Mouse (Mus musculus) gastrocnemius, postnatal 4 days (tissue): Measurements from ENCODE around the gene Bhlhe40. TPM values are rescaled to one million over a fixed set of nuclear protein-coding genes. Genes with fewer than 3 reads are reported as not detected.

ENCODE experiments used
- DNase-seq, 2 experiments: peaks; one replicate each; pipeline ENCODE4 v3.0.0; 2021 to 2022; ENCODE audit warnings: low spot score in 2 of 2, mixed read lengths in 2 of 2
- total RNA-seq, 2 experiments: library from RNA; stranded (reverse); gene quantifications; 2 replicates each; pipeline ENCODE4 v1.2.3; 2021

The Bhlhe40 gene
- total RNA-seq, 2 experiments from 2014 or later: 58.2 to 82.9 TPM

DNA sequence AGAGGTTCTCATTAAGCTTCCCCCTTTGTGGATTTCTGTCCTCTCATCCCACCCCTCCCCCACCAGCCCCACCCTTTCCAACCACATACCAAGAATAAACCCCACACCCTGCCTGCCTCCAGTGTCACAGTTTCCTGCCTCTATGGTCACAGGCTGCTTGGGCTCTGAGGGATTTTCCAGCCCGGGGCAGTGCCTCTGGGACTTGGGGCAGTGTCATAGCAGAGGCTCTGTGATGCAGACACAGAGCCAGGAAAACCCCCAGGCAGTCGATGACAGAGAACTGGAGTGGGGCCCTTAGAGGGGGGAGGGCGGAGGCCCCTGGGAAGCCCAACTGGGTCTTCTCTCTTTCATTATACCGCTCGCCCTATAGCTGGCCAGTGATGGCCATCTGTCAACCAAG is 27.9 kb downstream of the Bhlhe40 start:
- DNase-seq: no peak

DNA sequence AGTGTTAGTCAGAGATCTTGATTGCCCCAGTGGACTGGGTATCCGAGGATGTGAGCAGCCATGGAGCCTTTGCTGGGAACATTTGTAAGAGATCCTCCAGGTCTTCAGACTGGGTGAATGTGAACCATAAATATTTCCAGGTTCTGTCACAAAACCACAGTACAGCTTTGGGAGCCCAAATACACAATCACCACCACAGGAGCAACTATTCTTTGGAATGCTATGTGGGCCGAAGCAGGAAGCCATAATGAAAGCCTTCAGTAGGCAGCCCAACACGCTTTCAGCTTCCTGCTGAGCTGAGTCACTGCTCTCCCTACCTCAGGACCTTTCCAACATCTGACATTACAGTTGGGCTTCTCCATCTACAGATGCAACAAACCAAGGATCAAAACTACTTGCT is 32.6 kb downstream of the Bhlhe40 start:
- DNase-seq: no peak

DNA sequence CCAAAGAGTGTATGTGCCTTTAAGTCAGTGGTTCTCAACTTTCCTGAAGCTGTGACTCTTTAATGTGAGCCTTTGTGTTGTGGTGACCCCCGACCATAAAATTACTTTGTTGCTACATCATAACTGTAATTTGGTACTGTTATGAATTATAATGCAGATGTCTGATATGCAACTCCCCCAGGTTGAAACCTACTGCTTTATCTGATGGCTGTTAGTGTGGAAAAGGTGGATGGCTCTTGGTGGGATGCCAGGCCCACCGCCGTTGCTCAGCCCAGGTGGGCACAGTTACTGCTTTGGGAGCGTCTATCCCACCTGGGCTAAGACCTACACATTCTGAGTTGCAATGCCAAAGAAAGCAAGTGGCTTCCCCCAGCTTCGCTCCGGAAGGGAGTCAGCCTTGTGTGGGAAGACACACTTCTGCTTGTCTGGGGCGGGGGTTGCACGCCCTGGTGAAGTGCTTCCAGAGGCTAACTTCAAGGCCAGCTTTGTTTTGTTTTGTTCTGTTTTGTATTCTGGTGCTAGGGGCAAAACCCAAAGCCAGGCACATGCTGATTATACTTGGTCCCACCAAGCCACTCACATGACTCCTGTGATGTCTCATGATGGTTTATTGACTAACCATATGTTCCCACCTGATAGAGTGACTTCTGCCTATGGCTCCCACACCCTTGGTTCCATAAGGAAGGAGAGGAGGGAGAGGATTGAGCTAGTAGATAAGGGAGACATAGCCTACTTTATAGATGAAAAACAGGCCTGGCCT is 34.7 kb downstream of the Bhlhe40 start:
- no peak for DNase-seq

DNA sequence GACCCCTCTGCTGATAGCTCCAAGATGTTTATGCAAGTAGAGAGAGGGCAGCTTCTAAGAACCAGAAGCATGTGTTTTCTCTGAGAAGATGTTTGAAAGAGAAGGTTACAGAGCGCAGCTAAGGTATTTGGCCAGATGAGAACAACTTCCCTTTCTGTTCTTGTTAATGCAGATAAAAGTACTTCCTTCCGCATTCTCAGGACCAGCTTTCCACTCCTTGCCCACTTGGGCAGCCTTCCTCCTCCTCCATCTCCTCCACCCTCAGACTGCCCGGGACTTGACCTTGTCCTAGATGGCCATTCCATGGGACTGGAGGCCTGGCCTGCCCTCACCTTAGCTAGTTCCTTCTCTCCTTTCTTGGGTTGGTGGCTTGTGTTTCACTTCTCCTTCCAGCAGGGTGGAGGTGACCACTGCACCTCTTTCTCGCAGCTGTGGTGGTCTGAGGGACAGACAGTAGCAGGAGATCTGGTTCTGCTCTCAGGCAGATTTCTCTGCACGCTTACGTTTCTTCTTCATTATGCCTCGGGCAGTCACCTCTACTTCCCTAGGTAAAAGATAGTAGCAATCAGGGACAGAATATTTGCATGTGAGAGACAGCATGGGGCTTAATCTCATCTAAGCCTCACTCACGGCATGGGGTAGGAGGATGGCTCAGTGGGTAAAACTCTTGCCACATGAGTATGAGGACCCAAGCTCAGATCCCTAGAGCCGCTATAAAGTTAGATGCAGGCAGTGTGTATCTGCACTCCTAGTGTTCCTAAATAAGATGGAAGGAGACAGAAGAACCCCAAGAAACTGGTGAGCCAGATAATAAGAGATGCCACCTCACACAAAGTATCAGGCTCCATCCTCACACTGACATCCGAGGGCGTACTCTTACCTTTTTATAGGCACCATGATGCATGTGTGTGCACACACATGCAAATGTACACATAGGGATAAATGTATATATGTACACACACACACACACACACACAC is 35.7 kb downstream of the Bhlhe40 start:
- no peak for DNase-seq

DNA sequence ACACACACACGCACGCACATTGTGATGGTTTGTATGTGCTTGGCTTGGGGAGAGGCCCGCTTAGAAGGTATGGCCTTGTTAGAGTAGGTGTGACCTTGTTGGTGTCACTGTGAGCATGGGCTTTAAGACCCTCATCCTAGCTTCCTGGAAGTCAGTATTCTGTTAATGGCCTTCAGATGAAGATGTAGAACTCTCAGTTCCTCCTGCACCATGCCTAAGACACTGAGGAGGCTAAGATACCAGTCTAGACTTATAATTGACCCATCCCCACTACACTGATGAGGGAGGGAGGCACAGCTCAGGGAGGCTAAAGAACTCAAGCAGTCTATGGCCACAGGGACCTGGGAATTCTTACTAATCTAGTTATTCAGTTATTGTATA is 36.4 kb downstream of the Bhlhe40 start:
- no peak for DNase-seq

DNA sequence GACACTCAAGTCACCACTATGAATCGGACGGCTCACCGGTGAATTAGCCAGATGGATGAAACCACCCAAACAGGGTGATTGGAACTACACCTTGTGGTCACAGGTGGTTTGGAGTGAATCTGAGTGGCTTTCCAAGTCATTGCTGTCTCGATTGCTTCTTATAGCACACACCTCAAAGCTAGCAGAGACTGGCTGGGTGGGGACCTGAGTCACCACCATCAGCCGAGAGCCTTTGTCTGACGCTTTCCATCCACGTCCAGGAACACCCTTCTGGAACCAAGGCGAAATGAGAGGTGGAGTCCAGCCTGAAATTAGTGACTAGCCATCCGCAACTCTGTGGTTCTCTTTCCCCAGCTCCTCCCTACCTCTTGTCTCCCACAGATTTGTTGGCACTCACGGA is 36.9 kb downstream of the Bhlhe40 start:
- DNase-seq: no peak

DNA sequence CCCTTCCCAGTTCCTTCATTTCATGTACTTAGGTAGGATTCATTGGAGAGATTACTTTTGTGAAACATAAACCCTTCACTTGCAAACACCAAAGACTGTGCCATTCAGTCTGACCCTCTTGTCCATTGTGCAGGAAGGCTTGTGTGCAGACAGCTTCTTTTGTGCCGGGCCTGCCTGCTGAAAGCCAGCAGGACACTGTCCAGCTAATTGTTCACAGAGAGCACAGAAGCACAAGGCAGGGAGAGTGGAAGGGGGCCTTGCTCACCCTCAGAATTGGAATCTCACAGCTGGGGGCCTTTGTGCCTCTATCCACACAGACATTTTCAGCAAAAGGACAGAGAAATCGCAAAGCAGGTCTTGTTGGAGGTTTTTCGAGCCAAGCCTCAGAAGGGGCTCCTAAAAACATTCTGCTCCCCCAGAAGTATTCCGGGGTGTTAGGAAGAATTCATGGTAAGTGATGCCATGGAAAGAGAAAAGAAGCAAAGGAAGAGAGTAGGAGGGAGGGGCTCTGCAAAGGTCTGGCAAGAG is 38.0 kb downstream of the Bhlhe40 start:
- DNase-seq: no peak

DNA sequence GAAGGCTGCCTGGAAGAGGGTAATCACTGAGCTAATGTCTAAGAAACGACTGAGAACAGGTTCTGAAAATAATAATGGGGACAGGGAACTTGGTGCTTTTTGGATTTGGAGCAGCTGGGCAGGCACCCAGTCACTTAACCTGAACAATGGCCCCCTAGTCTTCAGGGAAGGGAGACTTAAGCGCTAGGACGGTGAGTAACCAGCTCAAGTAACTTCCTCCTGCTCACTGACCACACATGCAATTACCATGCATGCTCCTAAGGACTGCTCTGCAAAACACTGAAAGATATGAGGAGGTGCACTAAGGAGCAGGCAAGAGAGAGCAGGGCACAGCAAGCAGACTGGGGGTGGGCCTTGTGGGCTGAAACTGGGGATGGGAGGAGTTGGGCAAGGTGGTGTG is 39.2 kb downstream of the Bhlhe40 start:
- DNase-seq: no peak

DNA sequence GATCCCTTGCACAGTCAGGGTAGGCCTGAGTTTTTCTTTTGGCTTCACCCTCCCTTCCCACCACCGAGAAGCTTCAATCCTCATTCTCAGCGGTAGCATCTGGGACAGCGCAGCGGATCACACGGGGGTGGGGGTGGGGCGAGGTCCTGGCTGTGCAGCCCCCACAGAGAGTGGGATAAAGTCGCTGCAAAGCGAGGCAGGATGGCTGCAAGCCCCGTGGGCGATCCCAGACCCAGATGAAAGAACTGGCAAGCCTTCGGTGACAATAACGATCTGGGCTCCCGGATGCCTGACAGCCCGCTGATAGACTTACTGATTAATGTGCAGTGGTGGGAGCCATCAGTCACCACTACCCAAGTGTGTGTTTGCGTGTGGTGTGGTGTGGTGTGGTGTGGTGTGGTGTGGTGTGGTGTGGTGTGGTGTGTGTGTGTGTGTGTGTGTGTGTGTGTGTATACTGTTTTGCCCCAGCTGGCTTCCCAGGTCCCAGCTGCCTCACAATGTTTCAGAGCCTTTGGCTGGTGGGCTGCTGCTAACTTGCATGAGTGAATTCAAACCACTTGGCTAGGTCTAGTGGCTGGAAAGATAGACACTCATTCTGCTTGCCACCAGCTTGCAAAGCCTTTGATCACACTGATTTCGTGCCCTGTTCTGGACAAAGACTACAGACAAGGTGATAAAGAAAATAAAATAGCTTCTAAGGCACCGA is 40.4 kb downstream of the Bhlhe40 start:
- DNase-seq: no peak

DNA sequence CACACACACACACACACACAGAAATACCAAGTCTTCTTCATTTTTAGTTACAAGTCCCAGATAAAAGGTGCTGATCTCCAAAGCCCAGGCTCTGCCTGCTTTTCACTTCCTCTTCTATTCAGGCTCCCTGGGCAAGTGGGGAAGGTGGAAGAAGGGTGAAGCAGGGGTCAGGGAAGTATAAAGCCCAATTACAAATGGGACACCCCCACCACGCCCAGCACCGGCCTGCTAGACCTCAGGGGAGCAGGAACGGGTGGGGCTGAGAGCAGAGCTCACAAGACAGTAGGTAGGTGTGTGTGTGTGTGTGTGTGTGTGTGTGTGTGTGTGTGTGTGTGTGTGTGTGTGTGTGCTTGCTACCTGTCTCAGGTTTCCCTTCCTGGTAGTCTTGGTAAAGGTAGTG is 42.2 kb downstream of the Bhlhe40 start:
- DNase-seq: no peak

DNA sequence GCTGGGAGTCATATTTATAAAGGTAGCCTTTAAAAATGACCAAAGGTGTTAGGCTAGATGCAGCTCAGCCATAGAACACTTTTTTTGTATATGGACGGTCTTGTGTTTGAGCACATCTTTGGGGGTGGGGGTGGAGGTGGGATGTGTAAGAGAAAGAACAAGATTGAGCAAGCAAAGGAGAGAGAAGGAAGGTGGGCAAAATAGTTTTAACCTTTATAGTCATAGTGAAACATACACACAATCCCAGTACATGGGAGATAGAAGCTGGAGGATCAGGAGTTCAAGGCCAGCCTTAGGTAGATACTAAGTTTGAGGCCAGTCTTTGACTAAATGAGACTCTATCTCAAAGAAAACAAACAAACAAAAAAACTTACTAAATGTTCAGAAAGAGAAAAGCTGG is 42.7 kb downstream of the Bhlhe40 start:
- no peak for DNase-seq

DNA sequence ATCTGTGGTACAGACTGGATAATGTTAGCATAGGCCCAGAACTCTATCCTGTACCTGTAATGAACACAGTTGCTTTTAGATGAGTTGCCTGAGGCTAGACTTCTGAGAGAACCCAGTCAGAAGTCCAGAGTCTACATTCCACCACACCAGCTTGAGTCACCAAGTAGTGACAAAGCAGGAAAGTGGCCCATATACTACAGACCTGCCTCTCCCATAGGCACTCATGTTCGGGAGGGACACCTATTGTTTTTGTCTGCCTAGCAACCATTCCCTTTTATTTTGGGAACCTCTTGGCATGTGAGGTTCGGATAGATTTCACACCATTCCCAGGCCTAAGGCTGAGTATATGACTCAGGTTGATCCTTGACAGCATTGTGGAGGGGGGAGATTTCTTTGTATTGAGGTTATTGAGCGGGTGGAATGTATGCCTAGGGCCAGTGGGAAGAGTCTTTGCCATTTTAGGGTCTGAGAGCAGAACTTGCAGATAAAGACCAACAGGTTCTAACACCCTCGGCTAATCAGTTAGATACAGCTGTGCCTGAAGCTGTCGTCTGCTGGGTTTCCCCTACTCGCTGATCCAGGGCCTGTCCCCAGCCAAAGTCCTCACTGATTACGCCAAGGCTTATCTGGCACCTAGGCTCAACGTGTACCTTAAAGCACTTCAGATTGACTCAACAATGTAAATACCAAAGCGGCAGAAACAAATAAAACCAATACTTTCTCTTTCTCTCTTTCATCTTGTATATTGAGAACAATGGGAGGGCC is 44.1 kb downstream of the Bhlhe40 start:
- no peak for DNase-seq

DNA sequence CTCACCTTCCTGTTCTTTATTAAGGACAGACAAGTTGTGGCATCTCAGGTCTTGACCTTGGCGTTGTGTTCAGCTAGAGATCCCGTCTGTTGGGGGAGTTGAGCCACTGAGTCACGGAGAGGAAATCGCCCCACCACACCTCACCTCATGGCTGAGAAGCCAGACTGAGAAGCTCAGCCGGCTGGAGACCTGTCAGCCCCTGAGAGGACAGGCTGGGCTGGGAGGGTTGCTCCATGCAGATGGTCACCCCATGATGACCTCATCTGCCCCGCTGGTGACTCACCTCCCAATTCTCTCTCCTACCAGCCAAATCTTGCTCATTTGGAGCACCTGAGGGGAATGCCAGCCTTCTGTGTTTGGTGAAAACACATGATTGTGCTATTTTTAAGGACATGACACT is 45.5 kb downstream of the Bhlhe40 start:
- DNase-seq: no peak

DNA sequence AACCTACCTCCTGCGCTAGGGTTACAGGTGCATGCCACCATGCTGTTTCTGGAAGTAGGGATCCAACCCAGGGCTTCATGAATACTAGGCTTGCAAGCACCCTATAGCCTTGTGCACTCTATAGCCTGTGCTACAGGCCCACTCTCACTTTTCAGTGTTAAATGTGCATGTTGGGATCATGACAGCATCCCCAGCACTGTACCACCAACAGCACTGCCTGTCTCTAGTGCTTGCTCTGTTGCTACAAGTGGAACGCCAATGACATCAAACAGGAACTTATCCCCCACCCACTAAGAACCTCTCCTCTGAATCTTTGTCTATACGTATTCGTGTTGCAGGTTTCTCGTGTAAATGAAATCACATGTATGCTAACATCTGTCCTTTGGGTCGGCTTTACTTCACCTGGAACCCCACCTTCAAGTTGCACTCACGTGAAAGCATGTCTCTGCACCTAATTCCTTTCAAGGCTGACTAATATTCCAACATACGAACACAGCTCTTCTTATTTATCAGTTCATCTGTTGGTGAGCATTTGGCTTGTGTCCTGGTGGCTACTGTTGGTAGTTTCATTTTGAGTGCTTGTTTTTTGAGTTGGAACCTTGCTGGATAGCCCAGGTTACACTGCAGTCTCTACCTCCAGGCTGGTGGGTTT is 46.7 kb downstream of the Bhlhe40 start:
- DNase-seq: no peak

DNA sequence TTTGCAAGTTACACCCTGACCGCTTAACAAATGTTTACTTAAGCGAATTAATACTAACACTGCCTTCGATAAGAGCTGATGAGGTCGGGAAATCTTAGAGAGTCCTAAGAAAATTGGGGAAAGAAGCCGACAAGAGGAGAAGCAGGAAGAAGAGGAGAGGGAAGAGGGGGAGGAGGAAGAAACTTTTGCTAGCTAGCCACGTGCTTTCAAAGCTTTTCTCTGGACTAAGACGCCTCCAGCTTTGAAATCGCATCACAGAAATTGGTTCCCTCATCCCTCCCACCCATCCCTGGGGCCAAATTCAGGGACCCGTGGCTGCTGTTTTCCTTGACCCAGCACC is 48.7 kb downstream of the Bhlhe40 start:
- DNase-seq: no peak

DNA sequence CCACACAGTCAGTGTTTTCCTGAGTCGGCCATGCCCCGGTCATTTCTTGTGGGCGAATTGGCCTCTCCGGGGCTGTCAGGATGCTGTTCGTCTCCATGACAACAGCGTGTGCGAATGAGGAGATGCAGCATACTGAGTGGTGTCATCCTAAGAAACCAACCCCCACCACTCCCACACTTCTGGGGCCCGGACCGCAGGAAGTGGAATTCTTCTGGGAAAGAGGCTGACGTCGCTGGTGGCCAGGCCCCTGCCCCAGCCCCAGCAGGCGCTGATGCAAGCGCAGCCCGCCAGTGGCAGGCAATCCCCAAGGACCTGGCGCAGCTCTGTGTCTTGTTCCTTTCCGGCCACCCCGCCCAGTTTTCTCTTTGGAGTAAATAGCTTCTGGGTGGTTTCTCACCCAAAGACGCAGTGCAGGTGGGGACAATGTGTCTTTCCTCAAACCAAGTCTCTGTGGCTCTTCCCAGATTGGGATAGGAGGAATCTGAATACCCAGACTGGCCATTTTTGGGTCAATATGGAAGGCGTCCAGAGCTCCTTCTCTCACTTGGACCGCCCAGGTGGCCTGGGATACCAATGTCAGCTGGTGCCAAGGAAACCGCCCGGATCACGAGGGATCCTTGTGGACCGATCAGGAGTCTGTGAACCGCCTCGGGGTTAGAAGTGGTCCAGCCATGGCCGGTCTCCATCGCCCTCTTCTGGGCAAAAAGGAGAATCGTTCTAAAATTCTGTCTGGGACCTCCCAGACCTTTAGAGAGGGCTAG is 49.2 kb downstream of the Bhlhe40 start:
- DNase-seq: peak; percentile 60 to 75

DNA sequence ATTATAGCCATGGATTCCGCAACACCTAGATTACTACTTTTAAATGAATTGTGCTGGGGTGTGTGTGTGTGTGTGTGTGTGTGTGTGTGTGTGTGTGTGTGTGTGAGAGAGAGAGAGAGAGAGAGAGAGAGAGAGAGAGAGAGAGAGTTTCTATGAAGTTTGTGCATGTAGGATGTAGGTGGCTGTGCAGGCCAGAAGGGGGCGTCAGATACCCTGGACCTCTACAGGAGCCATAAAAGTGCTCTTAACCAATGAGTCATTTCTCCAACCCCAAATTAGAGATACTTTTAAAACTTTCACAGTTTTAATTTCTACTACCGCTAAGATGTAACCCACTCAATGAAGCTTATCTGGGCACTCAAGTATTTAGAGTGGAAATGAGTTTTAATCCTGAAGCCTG is 50.2 kb downstream of the Bhlhe40 start:
- DNase-seq: no peak

DNA sequence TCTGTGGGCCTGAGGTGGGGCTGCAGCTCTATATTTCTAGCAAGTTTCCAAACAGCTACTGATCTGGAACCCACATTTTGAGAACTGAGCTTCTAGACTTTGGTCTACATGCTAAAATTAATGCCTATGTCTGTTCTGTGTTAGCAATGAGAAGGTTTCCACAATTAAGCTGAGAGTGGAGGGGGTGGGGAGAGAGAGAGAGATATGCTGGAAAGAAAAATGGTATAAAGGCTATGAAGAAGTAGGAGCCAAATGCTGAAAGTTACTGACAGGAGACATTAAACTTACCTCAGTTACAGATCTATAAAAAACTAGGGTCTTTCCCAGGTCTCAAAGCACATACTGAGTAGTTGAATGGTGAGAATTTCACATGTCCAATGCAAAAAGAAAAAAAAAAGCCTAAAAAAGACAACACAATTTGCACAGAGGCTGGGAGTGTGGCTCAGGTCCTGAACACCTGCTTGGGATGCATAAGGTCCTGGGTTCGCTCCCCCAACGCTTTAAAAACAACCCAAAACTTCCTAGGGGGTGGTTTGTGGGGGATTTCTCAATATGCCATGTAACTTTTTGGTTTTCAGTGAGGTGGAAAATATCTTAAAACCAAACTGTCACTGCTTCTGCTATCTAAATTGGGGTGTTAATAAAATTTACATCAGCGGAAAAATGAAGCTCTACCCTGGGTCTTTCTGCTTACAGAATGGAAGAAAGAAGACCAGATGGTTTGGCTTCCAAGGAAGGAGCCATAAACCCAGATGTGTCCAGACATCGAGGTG is 50.9 kb downstream of the Bhlhe40 start:
- no peak for DNase-seq

DNA sequence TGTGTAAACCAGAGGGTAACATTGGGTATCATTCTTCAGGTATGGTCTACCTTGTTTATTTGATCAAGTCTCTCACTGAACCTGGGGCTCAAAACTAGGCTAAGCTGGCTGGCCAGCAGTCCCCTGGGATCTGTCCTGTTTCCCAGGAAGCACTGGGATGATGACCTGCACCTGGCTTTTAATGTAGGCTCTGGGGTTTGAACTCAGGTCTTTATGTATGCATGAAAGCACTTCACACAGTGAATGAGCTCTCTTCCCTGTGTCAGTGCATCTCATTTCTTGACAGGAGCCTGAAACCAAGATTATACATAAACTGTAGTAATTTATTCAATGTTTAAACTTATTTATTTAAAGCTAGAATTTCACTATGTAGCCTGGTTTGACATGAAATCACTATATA is 51.7 kb downstream of the Bhlhe40 start:
- no peak for DNase-seq
